Mouse (Mus musculus) embryonic facial prominence, embryonic 14.5 days (tissue): ENCODE data around the gene Cdk18. TPM values are rescaled to one million over a fixed set of nuclear protein-coding genes. Genes with fewer than 3 reads are reported as not detected.
A peak's percentile ranks its signal among the peaks of the same experiment; 100 is the strongest.

Source experiments
- ATAC-seq: fragments of 200-750 bp; cut with Nextera tagmentation; 2 replicates; pipeline ENCODE4 v1.8.0; 2017; ENCODE audit warnings: low read depth, moderate number of reproducible peaks, moderate TSS enrichment
- DNase-seq: peaks from one replicate; pipeline ENCODE4 v3.0.0-alpha.2; 2015; ENCODE audit warnings: low spot score
- H3K27ac ChIP-seq: fragments of 300-500 bp; sonication (generic); replicated peaks from 2 replicates; pipeline ENCODE4 v1.5.1; 2014; ENCODE audit warnings: low read depth, mild to moderate bottlenecking, low read length, moderate library complexity
- H3K27me3 ChIP-seq: fragments of 300-500 bp; sonication (generic); replicated peaks from 2 replicates; pipeline ENCODE4 v1.6.1; 2014; ENCODE audit warnings: low read length; ENCODE audit not compliant: control insufficient read depth, insufficient read depth
- H3K36me3 ChIP-seq: fragments of 300-500 bp; sonication (generic); 2 replicates; pipeline ENCODE4 v1.6.1; 2014; ENCODE audit warnings: low read length, mixed read lengths; ENCODE audit not compliant: control insufficient read depth, insufficient read depth
- H3K4me1 ChIP-seq: fragments of 300-500 bp; sonication (generic); 2 replicates; pipeline ENCODE4 v1.6.1; 2014; ENCODE audit warnings: antibody characterized with exemption, low read length; ENCODE audit not compliant: control insufficient read depth, insufficient read depth
- H3K4me2 ChIP-seq: fragments of 300-500 bp; sonication (generic); 2 replicates; pipeline ENCODE4 v1.6.1; 2014; ENCODE audit warnings: low read depth, mild to moderate bottlenecking, low read length, moderate library complexity, mixed read lengths
- H3K4me3 ChIP-seq: fragments of 300-500 bp; sonication (generic); 2 replicates; pipeline ENCODE4 v1.5.1; 2014; ENCODE audit warnings: low read depth, mild to moderate bottlenecking, low read length
- H3K9ac ChIP-seq: fragments of 300-500 bp; sonication (generic); 2 replicates; pipeline ENCODE4 v1.6.1; 2014; ENCODE audit warnings: low read depth, mild to moderate bottlenecking, low read length, moderate library complexity, mixed read lengths
- H3K9me3 ChIP-seq: fragments of 300-500 bp; sonication (generic); 2 replicates; pipeline ENCODE4 v1.6.1; 2016; ENCODE audit warnings: low read length; ENCODE audit not compliant: control insufficient read depth
- WGBS: fragments of 180-500 bp; shearing (Covaris S2); extraction: QIAGEN DNeasy Blood & Tissue Kit; methylation state at CpG from one replicate; pipeline ENCODE4 v1.1.7; 2014; 5-methylcytosine and 5-hydroxymethylcytosine counted together
- polyA plus RNA-seq: library from polyadenylated mRNA; unstranded; fragments of >200 nt; fragmentation: Nextera tagmentation; extraction: Ambion mirVana; gene quantifications from 2 replicates; pipeline ENCODE4 v1.2.1, GENCODE M21; 2014

The Cdk18 gene
- 2.2 and 2.5 TPM in 2 replicates for polyA plus RNA-seq

- H3K4me2 ChIP-seq: peak within 1 kb of the TSS; percentile 99
- H3K27ac ChIP-seq: no peak within 1 kb of the TSS
These were observed at the start of gene Cdk18 for GRCm38 (mm10) chr1:132139416-132139864. Gene Cdk18 (minus strand): TSS chr1:132139684.

GRCm38 (mm10) chr1:132189231-132189630 is 49.7 kb upstream of the Cdk18 start:
- no peak overlapping the region for H3K27ac ChIP-seq
- peaks cover 18% of the 10 kb centered on the region for H3K4me1 ChIP-seq
- no peaks in the 10 kb centered on the region for H3K9me3 ChIP-seq
- no peak overlapping the region for H3K9ac ChIP-seq
- H3K4me3 ChIP-seq: no peak overlapping the region
- WGBS: 40% methylated on average over 4 of the region's 4 CpGs
- no peak for ATAC-seq
- DNase-seq: no peak
- no peaks in the 10 kb centered on the region for H3K36me3 ChIP-seq
- peaks cover 63% of the 10 kb centered on the region for H3K27me3 ChIP-seq
- no peak overlapping the region for H3K4me2 ChIP-seq

More at GRCm38 (mm10) chr1:132139416-132139864, at the start of gene Cdk18:
- H3K9ac ChIP-seq: peak within 1 kb of the TSS; percentile 75
- peak within 1 kb of the TSS; percentile 63 for H3K4me3 ChIP-seq
- WGBS: 0% methylated on average over 17 of the region's 30 CpGs
- peaks cover 2% of the 10 kb centered on the region; the same call in 1 of the 2 replicates for H3K27me3 ChIP-seq
- 0 out of 2 replicates have a peak, but pooled peaks cover 6% of the 10 kb centered on the region for H3K4me1 ChIP-seq
- H3K36me3 ChIP-seq: no peaks in the 10 kb centered on the region
- no peaks in the 10 kb centered on the region for H3K9me3 ChIP-seq
- peak; percentile 88 for ATAC-seq
- DNase-seq: peak; percentile 79

GRCm38 (mm10) chr1:132188442-132189066 is 49.1 kb upstream of the Cdk18 start:
- WGBS: 33% methylated on average over 9 of the region's 9 CpGs
- H3K27me3 ChIP-seq: peaks cover 59% of the 10 kb centered on the region
- no peak overlapping the region for H3K4me3 ChIP-seq
- H3K9ac ChIP-seq: no peak overlapping the region
- no peak overlapping the region for H3K27ac ChIP-seq
- no peaks in the 10 kb centered on the region for H3K9me3 ChIP-seq
- H3K4me2 ChIP-seq: no peak overlapping the region
- DNase-seq (peak; percentile 38), ATAC-seq (no peak)
- H3K4me1 ChIP-seq: peaks cover 18% of the 10 kb centered on the region
- H3K36me3 ChIP-seq: no peaks in the 10 kb centered on the region

GRCm38 (mm10) chr1:132186303-132186702 is 46.8 kb upstream of the Cdk18 start:
- Histone ChIP-seq H3K27me3 (peaks cover 36% of the 10 kb centered on the region), H3K9me3 (no peaks in the 10 kb centered on the region), H3K36me3 (no peaks in the 10 kb centered on the region), H3K9ac (no peak overlapping the region), H3K4me1 (peaks cover 8% of the 10 kb centered on the region), H3K4me2 (no peak overlapping the region), H3K27ac (no peak overlapping the region), H3K4me3 (no peak overlapping the region)
- DNase-seq (no peak), ATAC-seq (no peak)
- 82% methylated on average over 4 of the region's 4 CpGs for WGBS

- Histone ChIP-seq H3K27ac (no peak overlapping the region), H3K9ac (no peak overlapping the region), H3K36me3 (no peaks in the 10 kb centered on the region), H3K4me2 (no peak overlapping the region), H3K27me3 (no peaks in the 10 kb centered on the region), H3K9me3 (no peaks in the 10 kb centered on the region), H3K4me3 (no peak overlapping the region), H3K4me1 (no peaks in the 10 kb centered on the region)
- no peak for DNase-seq
- WGBS: 0% methylated on average over 1 of the region's 2 CpGs
- ATAC-seq: no peak
These were observed 32.1 kb upstream of the Cdk18 start for GRCm38 (mm10) chr1:132171619-132172018.

- H3K27me3 ChIP-seq: no peaks in the 10 kb centered on the region
- H3K9ac ChIP-seq: no peak overlapping the region
- ATAC-seq: no peak
- no peak overlapping the region for H3K27ac ChIP-seq
- no peak overlapping the region for H3K4me3 ChIP-seq
- no peak for DNase-seq
- H3K36me3 ChIP-seq: no peaks in the 10 kb centered on the region
- H3K4me1 ChIP-seq: no peaks in the 10 kb centered on the region
- H3K4me2 ChIP-seq: no peak overlapping the region
- no peaks in the 10 kb centered on the region for H3K9me3 ChIP-seq
- WGBS: 61% methylated on average over 6 of the region's 6 CpGs
These were observed 31.2 kb upstream of the Cdk18 start for GRCm38 (mm10) chr1:132170698-132171097.

- H3K27ac ChIP-seq: no peak overlapping the region
- no peaks in the 10 kb centered on the region for H3K9me3 ChIP-seq
- no peaks in the 10 kb centered on the region for H3K27me3 ChIP-seq
- no peaks in the 10 kb centered on the region for H3K36me3 ChIP-seq
- H3K9ac ChIP-seq: peak overlapping the region; percentile 40
- H3K4me2 ChIP-seq: peak overlapping the region; percentile 44
- H3K4me3 ChIP-seq: peak overlapping the region; percentile 14; the same call in 1 of the 2 replicates
- ATAC-seq: peak; percentile 81
- WGBS: 7% methylated on average over 12 of the region's 12 CpGs
- DNase-seq: peak; percentile 63
- no peaks in the 10 kb centered on the region for H3K4me1 ChIP-seq
These were observed 28.8 kb upstream of the Cdk18 start for GRCm38 (mm10) chr1:132168115-132168767.

- WGBS: 48% methylated on average over 3 of the region's 3 CpGs
- DNase-seq (no peak), ATAC-seq (no peak)
- Histone ChIP-seq H3K4me2 (no peak overlapping the region), H3K27ac (no peak overlapping the region), H3K36me3 (no peaks in the 10 kb centered on the region), H3K27me3 (no peaks in the 10 kb centered on the region), H3K9ac (no peak overlapping the region), H3K4me1 (no peaks in the 10 kb centered on the region), H3K4me3 (no peak overlapping the region), H3K9me3 (no peaks in the 10 kb centered on the region)
These were observed 26.4 kb upstream of the Cdk18 start for GRCm38 (mm10) chr1:132165859-132166258.
